14 mouse cellular contexts compared by ENCODE assay signal in genomic region chr5:135826225-135826624, GRCm38 (mm10). TPM values are rescaled to one million over a fixed set of nuclear protein-coding genes. Genes with fewer than 3 reads are reported as not detected.
DNase-seq lines count a peak whose midpoint lies in the region; ATAC-seq lines count a peak whose summit lies in the region.
"Had no signal": no experiment of that assay in that cellular context is flagged by ENCODE, and none has a peak within 500 bp of the region (broad histone marks: within the 10 kb centered on the region; RNA-seq: fewer than 3 reads in every experiment).

No protein-coding gene starts in this region.

- H3K36me3 ChIP-seq in forebrain, embryonic 13.5 days (ENCODE audit: poor library complexity, severe bottlenecking), result no peaks in the 10 kb centered on the region
- no peaks in the 10 kb centered on the region for H3K36me3 ChIP-seq in forebrain, embryonic 15.5 days
- peaks cover 6% of the 10 kb centered on the region for H3K36me3 ChIP-seq in hindbrain, embryonic 13.5 days
- H3K36me3 ChIP-seq in midbrain, embryonic 16.5 days (ENCODE audit: control insufficient read depth, insufficient read depth, low read length), result no peaks in the 10 kb centered on the region; the same call in 1 of the 2 replicates
- H3K36me3 ChIP-seq: liver, embryonic 12.5 days had no signal

- H3K27me3 ChIP-seq in forebrain, embryonic 13.5 days, result peaks cover under 1% of the 10 kb centered on the region; the same call in 1 of the 2 replicates
- no peaks in the 10 kb centered on the region for H3K27me3 ChIP-seq in forebrain, embryonic 15.5 days
- no peaks in the 10 kb centered on the region for H3K27me3 ChIP-seq in hindbrain, embryonic 13.5 days
- no peaks in the 10 kb centered on the region for H3K27me3 ChIP-seq in midbrain, embryonic 16.5 days (ENCODE audit: control insufficient read depth, insufficient read depth, low read depth, low read length)

- no peak overlapping the region for H3K4me3 ChIP-seq in forebrain, embryonic 13.5 days
- no peak overlapping the region for H3K4me3 ChIP-seq in forebrain, embryonic 15.5 days
- no peak overlapping the region for H3K4me3 ChIP-seq in hindbrain, embryonic 13.5 days
- no peak overlapping the region for H3K4me3 ChIP-seq in midbrain, embryonic 16.5 days (ENCODE audit: low read depth, low read length)
- H3K4me3 ChIP-seq: liver, embryonic 12.5 days had no signal

- H3K9ac ChIP-seq in forebrain, embryonic 13.5 days, result peak overlapping the region; percentile 23; the same call in 1 of the 2 replicates
- H3K9ac ChIP-seq in forebrain, embryonic 15.5 days (replicated peaks), result no peak overlapping the region
- peak overlapping the region; percentile 49; the same call in 1 of the 2 replicates for H3K9ac ChIP-seq in hindbrain, embryonic 13.5 days
- peak overlapping the region; percentile 23; the same call in 1 of the 2 replicates for H3K9ac ChIP-seq in midbrain, embryonic 16.5 days (ENCODE audit: low read depth, low read length)
- H3K9ac ChIP-seq: liver, embryonic 12.5 days had no signal

- peak overlapping the region; percentile 22 for H3K27ac ChIP-seq in forebrain, embryonic 13.5 days
- H3K27ac ChIP-seq in forebrain, embryonic 15.5 days (replicated peaks), result no peak overlapping the region
- peak overlapping the region; percentile 88 for H3K27ac ChIP-seq in hindbrain, embryonic 13.5 days
- peak overlapping the region; percentile 73 for H3K27ac ChIP-seq in midbrain, embryonic 16.5 days (ENCODE audit: low read length)
- H3K27ac ChIP-seq: liver, embryonic 12.5 days had no signal

- ATAC-seq in forebrain, embryonic 13.5 days, result no peak
- ATAC-seq in forebrain, embryonic 15.5 days (replicated peaks), result no peak
- ATAC-seq in hindbrain, embryonic 13.5 days (ENCODE audit: low FRiP score), result no peak
- no peak for ATAC-seq in midbrain, embryonic 16.5 days
- ATAC-seq: liver, embryonic 12.5 days had no signal

- no peak overlapping the region for H3K4me2 ChIP-seq in forebrain, embryonic 13.5 days
- H3K4me2 ChIP-seq in forebrain, embryonic 15.5 days (replicated peaks), result no peak overlapping the region
- no peak overlapping the region for H3K4me2 ChIP-seq in hindbrain, embryonic 13.5 days
- no peak overlapping the region for H3K4me2 ChIP-seq in midbrain, embryonic 16.5 days (ENCODE audit: low read length)
- H3K4me2 ChIP-seq: liver, embryonic 12.5 days had no signal

- 42% methylated on average over 6 of the region's 6 CpGs for WGBS in forebrain, embryonic 13.5 days
- WGBS in forebrain, embryonic 15.5 days, result 50% methylated on average over 6 of the region's 6 CpGs
- 31% methylated on average over 6 of the region's 6 CpGs for WGBS in hindbrain, embryonic 13.5 days
- 23% methylated on average over 6 of the region's 6 CpGs for WGBS in midbrain, embryonic 16.5 days

- DNase-seq in NIH3T3 (ENCODE audit: low read depth), result peak; percentile 53
- no peak for DNase-seq in layer of hippocampus, postnatal 10 days (ENCODE audit: low spot score in 2 of 2)
- no peak for DNase-seq in adrenal gland, adult 18-20 months (ENCODE audit: low spot score in 2 of 2)
- DNase-seq in ovary, postnatal 14 days (ENCODE audit: low spot score), result no peak
- DNase-seq: cerebellum, adult 18-20 months; gastrocnemius, postnatal 36 days; lung, postnatal 14 days had no signal

- H3K9me3 ChIP-seq in forebrain, embryonic 13.5 days (replicated peaks), result no peaks in the 10 kb centered on the region
- no peaks in the 10 kb centered on the region for H3K9me3 ChIP-seq in forebrain, embryonic 15.5 days
- H3K9me3 ChIP-seq in hindbrain, embryonic 13.5 days, result no peaks in the 10 kb centered on the region
- H3K9me3 ChIP-seq in midbrain, embryonic 16.5 days (replicated peaks; ENCODE audit: control insufficient read depth, low read length, poor library complexity, severe bottlenecking), result no peaks in the 10 kb centered on the region
- H3K9me3 ChIP-seq: liver, embryonic 12.5 days had no signal

- peaks cover 21% of the 10 kb centered on the region for H3K4me1 ChIP-seq in forebrain, embryonic 13.5 days
- peaks cover 5% of the 10 kb centered on the region for H3K4me1 ChIP-seq in forebrain, embryonic 15.5 days
- H3K4me1 ChIP-seq in hindbrain, embryonic 13.5 days (replicated peaks), result peaks cover 51% of the 10 kb centered on the region
- H3K4me1 ChIP-seq in midbrain, embryonic 16.5 days (ENCODE audit: control insufficient read depth, insufficient read depth, low read length), result peaks cover 35% of the 10 kb centered on the region
- H3K4me1 ChIP-seq: liver, embryonic 12.5 days had no signal

RNA-seq across cellular contexts. Expression of gene Srrm3, which starts 19.5 kb away (rescaled TPM):
- 45.8 and 52.8 TPM in 2 replicates for polyA plus RNA-seq in forebrain, embryonic 13.5 days (2015; fragmentation: Nextera tagmentation; extraction: Ambion mirVana)
- polyA plus RNA-seq in forebrain, embryonic 15.5 days (2015; fragmentation: Nextera tagmentation; extraction: Ambion mirVana), result 56.0 and 61.2 TPM in 2 replicates
- 88.0 and 90.6 TPM in 2 replicates for polyA plus RNA-seq in hindbrain, embryonic 13.5 days (2015; fragmentation: Nextera tagmentation; extraction: Ambion mirVana)
- polyA plus RNA-seq in midbrain, embryonic 16.5 days (2015; fragmentation: Nextera tagmentation; extraction: Ambion mirVana), result 76.2 and 89.7 TPM in 2 replicates
- 10 to 100 TPM; 62.6 to 72.2 TPM for total RNA-seq in layer of hippocampus, postnatal 10 days (2021)
- total RNA-seq in adrenal gland, adult 18-20 months (2021), result 1 to 10 TPM; 2.6 to 4.2 TPM
- total RNA-seq: gastrocnemius, postnatal 36 days had no signal
- polyA plus RNA-seq: liver, embryonic 12.5 days had no signal

RNA-seq across cellular contexts. Expression of gene Mdh2, which starts 47.9 kb away (rescaled TPM):
- 558 and 564 TPM in 2 replicates for polyA plus RNA-seq in forebrain, embryonic 13.5 days (2015; fragmentation: Nextera tagmentation; extraction: Ambion mirVana)
- polyA plus RNA-seq in forebrain, embryonic 15.5 days (2015; fragmentation: Nextera tagmentation; extraction: Ambion mirVana), result 554 and 557 TPM in 2 replicates
- 593 and 594 TPM in 2 replicates for polyA plus RNA-seq in hindbrain, embryonic 13.5 days (2015; fragmentation: Nextera tagmentation; extraction: Ambion mirVana)
- 565 and 600 TPM in 2 replicates for polyA plus RNA-seq in midbrain, embryonic 16.5 days (2015; fragmentation: Nextera tagmentation; extraction: Ambion mirVana)
- total RNA-seq in layer of hippocampus, postnatal 10 days (2021), result 100 to 1,000 TPM; 469 to 476 TPM
- total RNA-seq in adrenal gland, adult 18-20 months (2021), result 100 to 1,000 TPM; 474 to 759 TPM

RNA-seq across cellular contexts. Expression of gene Styxl1, which starts 48.0 kb away (rescaled TPM):
- 0.26 and 0.41 TPM in 2 replicates for polyA plus RNA-seq in forebrain, embryonic 13.5 days (2015; fragmentation: Nextera tagmentation; extraction: Ambion mirVana)
- 0.34 TPM in 2 replicates for polyA plus RNA-seq in forebrain, embryonic 15.5 days (2015; fragmentation: Nextera tagmentation; extraction: Ambion mirVana)
- 0.25 and 0.65 TPM in 2 replicates for polyA plus RNA-seq in hindbrain, embryonic 13.5 days (2015; fragmentation: Nextera tagmentation; extraction: Ambion mirVana)
- 0.24 and 0.46 TPM in 2 replicates for polyA plus RNA-seq in midbrain, embryonic 16.5 days (2015; fragmentation: Nextera tagmentation; extraction: Ambion mirVana)
- under 1 TPM; 0.55 to 0.87 TPM for total RNA-seq in layer of hippocampus, postnatal 10 days (2021)
- under 1 TPM; 0.23 to 0.51 TPM for total RNA-seq in adrenal gland, adult 18-20 months (2021)
- total RNA-seq: gastrocnemius, postnatal 36 days; left cerebral cortex, postnatal 25 days had no signal
- polyA plus RNA-seq: intestine, embryonic 14.5 days; liver, embryonic 12.5 days had no signal
